Mouse (Mus musculus) spleen, adult 18-20 months (tissue): Measurements from ENCODE around the gene Nudt16.
"Not testable (repeated sequence)": the region's sequence is repeated elsewhere in the genome, so short reads cannot be mapped to it uniquely, and the experiment has no call there.

Experiments used
- DNase-seq, 2 experiments: peaks; one replicate each; pipeline ENCODE4 v3.0.0; 2022; ENCODE audit warnings: mixed read lengths in 2 of 2

Gene Nudt16

GRCm38 (mm10) chr9:105131253-105132001 is at the start of gene Nudt16:
Gene Nudt16, minus strand, starts transcription at chr9:105131824.
- DNase-seq: peak; percentile 85 to 86

- DNase-seq: no peak
Observed at GRCm38 (mm10) chr9:105144992-105145391, 13.4 kb upstream of the Nudt16 start, which contains the start of gene 1700080E11Rik. Gene 1700080E11Rik, minus strand, starts transcription at chr9:105145092.

GRCm38 (mm10) chr9:105139204-105139603 is 7.6 kb upstream of the Nudt16 start:
- DNase-seq: no peak

- no peak for DNase-seq
Observed at GRCm38 (mm10) chr9:105136404-105136803, 4.8 kb upstream of the Nudt16 start.

- no peak for DNase-seq
Observed at GRCm38 (mm10) chr9:105134536-105134935, 2.9 kb upstream of the Nudt16 start.

- DNase-seq: no peak
Observed at GRCm38 (mm10) chr9:105132002-105132367, 361 bp upstream of the Nudt16 start.

- DNase-seq: no peak
Observed at GRCm38 (mm10) chr9:105130331-105130730, 1.3 kb downstream of the Nudt16 start.

- not testable (repeated sequence) for DNase-seq
Observed at GRCm38 (mm10) chr9:105125206-105125605, 6.4 kb downstream of the Nudt16 start.

- no peak for DNase-seq
Observed at GRCm38 (mm10) chr9:105103893-105104292, 27.7 kb downstream of the Nudt16 start.

- DNase-seq: no peak
Observed at GRCm38 (mm10) chr9:105101911-105102310, 29.7 kb downstream of the Nudt16 start.

- no peak for DNase-seq
Observed at GRCm38 (mm10) chr9:105100807-105101570, 30.6 kb downstream of the Nudt16 start.

GRCm38 (mm10) chr9:105080246-105080645 is 51.4 kb downstream of the Nudt16 start:
- DNase-seq: no peak
